Mouse (Mus musculus) CD4-positive naive resting alpha-beta T cell, adult 76 days (primary cell): Measurements from ENCODE around the gene Gcnt2. TPM values are rescaled to one million over a fixed set of nuclear protein-coding genes. Genes with fewer than 3 reads are reported as not detected.

Source experiments
- total RNA-seq: library from RNA; stranded (reverse); gene quantifications from one replicate; pipeline ENCODE4 v1.2.4, GENCODE M21; 2023

Gene Gcnt2
- total RNA-seq = 1.3 TPM

GRCm38 (mm10) chr13:40859652-40860399 lies at the start of gene Gcnt2:
Gcnt2 (plus strand) TSS chr13:40859754.

GRCm38 (mm10) chr13:41000926-41001639 lies 141.5 kb downstream of the Gcnt2 start, which contains the start of gene Pak1ip1:
Pak1ip1 (plus strand) TSS chr13:41001023.

Other genes with a start within 250 kb of the Gcnt2 start
- gene Tfap2a, start 121.4 kb upstream of the Gcnt2 start, total RNA-seq = 0.47 TPM
- gene Pak1ip1, start 141.3 kb downstream of the Gcnt2 start, total RNA-seq = 73.7 TPM
- gene Tmem14c, start 156.5 kb downstream of the Gcnt2 start, total RNA-seq = 31.9 TPM
- gene Mak, start 220.0 kb downstream of the Gcnt2 start, total RNA-seq = not detected